Mouse (Mus musculus) neural tube, postnatal 0 days (tissue): Measurements from ENCODE around the gene Hoxb5. TPM values are rescaled to one million over a fixed set of nuclear protein-coding genes. Genes with fewer than 3 reads are reported as not detected.

Experiments used
- microRNA counts: library from miRNA; unstranded; fragments of <30 nt; microRNA quantifications from one replicate; lab custom pipeline; 2015
- microRNA-seq: library from miRNA; unstranded; fragments of <30 nt; microRNA quantifications from one replicate; pipeline ENCODE4, GENCODE M21; 2016
- polyA plus RNA-seq: library from polyadenylated mRNA; unstranded; fragments of >200 nt; fragmentation: Nextera tagmentation; extraction: Ambion mirVana; gene quantifications from 2 replicates; pipeline ENCODE4 v1.2.1, GENCODE M21; 2015

Hoxb5 gene
- polyA plus RNA-seq: 30.8 and 34.0 TPM in 2 replicates

DNA sequence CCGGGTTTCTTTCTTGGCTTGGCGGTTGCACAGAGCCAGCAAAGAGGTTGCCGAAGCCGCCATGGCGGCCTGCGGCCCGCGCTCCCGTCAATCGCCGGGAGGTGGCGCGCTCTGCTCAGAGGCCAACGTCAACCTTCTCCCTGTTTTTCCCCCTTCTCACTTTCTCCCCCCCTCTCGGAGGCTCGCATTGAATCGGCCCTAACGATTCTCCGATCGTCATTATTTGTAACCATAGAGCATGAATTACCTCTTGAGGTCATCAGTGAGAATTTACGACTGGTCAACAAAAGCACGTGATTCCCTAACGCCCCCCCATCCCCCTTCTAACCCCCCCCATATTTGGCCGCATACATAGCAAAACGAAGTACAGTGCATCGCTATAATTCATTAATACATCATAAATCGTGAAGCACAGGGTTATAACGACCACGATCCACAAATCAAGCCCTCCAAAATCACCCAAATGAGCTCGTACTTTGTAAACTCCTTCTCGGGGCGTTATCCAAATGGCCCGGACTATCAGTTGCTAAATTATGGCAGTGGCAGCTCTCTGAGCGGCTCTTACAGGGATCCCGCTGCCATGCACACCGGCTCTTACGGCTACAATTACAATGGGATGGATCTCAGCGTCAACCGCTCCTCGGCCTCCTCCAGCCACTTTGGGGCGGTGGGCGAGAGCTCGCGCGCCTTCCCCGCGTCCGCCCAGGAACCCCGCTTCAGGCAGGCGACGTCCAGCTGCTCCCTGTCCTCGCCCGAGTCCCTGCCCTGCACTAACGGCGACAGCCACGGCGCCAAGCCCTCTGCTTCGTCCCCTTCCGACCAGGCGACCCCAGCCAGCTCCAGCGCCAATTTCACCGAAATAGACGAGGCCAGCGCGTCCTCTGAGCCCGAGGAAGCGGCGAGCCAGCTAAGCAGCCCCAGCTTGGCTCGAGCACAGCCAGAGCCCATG, at the start of gene Hoxb5:
Hoxb5 (plus strand) TSS at position 186 of the 949 bp plus-strand sequence.

DNA sequence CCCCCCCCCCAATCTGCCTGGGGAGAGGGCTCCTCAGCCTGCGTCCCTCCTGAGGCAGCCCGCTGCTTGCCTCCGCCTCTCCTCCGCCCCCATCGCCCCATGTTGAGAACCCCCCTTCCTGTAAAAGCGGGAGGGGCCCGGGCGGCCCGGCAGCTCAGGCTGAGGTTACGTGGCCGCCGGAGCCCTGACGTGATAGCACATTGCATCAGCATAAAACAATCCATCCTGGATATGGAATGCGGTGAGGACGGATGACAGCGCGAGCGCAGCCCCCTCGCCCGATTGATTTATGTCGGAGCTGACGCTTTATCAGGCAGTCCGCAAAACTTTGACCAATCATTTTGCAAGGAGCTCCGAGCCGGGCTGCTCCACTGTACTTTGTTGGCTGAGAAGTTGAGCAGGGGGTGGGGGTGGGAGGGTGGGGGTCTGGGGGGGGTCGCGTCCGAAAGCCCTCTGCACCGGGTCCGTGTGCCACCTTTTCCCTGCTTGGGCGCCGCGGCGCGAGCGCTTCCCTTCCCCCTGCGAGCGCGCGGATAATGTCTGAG, 32.1 kb upstream of the Hoxb5 start, which contains the start of gene Hoxb9:
Hoxb9 (plus strand) TSS at position 462 of the 545 bp plus-strand sequence.

DNA sequence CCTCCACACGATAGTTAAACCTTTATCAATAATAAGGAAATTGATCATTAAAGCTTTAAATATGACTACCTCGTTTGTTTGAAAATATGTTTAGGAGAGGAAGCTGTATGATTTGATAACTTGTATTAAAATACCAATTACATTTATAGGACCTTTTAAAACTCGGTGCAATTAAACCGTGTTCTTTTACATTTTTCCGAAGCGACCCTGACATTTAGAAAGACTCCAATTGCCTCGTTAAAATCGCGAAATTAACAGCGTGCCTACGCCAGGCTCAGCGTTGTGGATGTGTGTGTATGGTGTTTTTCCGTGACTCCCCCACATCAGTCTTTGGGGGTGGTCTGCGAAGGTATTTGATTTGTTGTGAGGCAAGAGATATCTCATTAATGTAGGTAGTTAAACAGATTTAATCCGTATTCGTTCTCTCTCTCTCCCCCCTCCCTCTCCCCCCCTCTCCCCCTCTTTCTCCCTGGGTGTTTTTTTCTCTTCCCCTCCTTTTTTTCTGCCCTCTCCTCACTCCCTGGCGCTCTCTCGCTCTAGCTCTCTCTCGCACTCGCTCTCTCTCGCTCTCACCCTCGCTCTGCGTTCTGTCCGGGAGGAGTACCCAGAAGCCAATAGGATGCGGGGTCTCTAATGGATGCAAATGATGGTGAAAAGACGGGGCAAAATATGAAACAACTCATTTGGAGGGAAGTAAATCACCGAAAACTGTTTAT, 21.1 kb upstream of the Hoxb5 start, which contains the start of gene Hoxb8:
Hoxb8 (plus strand) TSS at position 51 of the 716 bp plus-strand sequence.

DNA sequence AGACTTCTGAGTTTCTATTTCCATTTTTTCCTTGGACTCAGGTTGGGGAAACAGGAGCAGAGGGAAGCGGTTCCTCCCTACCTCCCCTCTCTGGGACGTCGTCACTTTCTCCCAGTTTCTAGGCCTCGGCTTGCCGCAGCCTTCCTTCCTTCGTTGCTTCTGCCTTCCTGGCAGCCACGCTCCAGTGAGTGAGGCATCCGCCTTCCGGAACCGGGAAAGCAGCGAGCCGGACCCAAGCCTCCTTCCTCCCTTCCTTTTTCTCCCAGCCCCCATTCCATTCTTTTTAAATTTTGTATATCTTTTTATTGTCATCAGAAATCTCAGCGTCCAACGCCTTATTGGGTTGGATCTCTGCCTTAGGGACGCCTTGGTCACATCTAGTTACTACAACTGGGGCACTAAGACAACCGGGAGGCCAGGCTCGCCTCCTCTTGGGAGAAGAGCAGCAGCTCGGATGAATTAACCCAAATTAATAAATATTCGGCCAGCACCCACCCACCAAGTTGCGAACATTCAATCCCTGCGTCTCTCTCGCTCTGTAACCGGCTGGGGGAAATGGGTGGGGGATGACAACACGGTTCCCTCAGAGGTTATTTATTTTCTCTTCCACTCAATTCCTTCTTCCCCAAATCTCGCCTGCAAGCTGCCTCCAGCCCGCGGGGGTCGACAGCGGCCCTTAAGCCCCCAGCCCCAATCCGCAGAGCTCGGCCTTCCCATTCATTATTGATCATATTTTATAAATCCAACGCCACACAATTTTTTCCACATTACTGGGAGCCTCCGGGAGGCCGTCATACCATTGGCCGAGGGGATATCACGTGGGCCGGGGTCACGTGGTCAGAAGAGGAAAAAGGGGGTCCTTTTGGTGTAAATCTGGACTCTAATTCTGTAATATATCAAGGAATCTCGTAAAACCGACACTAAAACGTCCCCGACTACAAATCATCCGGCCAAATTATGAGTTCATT, 17.1 kb upstream of the Hoxb5 start, which contains the start of gene Hoxb7:
Hoxb7 (plus strand) TSS at position 853 of the 968 bp plus-strand sequence.

DNA sequence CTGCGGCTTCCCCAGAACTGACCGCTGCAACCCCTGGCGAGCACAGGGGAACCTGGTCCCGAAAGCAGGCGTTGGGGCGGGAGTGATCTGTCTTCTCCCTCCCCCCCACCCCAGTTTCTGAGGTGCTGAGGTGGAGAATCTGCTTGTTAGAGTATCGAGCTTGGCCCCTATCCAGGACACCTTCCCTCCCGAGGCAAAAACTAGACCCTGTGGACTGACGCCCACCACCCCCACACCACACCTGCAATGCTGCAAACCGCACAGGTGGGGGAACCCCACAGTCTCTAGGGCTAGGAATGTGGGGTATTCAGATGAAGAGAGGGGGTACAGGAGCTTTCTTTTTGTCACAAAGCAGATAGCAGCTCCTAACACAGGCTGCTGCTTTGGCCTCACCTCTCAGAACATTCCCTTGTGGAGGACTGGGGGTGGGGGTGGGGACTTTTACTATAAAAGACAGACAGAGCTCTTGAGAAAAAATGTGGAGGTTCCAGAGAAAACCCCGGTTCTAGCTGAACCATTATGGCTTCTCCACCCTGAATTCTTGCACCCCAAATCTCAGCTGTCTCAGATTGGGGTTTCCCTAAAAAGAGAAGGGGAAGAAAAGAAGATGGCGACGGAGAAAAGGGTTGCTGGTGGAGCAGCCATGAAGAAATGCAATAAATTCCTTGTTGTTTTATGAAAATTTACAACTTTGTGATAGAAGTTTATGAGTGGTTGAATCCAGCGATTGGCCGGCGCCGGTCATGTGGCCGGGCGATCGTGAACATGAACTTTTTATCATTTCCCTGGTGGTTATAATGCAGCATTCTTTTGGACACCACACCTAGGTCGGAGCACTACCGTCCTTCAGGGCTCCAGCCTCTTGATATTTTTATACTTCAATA, 11.2 kb upstream of the Hoxb5 start, which contains the start of gene Hoxb6:
Hoxb6 (plus strand) TSS at position 796 of the 884 bp plus-strand sequence.

DNA sequence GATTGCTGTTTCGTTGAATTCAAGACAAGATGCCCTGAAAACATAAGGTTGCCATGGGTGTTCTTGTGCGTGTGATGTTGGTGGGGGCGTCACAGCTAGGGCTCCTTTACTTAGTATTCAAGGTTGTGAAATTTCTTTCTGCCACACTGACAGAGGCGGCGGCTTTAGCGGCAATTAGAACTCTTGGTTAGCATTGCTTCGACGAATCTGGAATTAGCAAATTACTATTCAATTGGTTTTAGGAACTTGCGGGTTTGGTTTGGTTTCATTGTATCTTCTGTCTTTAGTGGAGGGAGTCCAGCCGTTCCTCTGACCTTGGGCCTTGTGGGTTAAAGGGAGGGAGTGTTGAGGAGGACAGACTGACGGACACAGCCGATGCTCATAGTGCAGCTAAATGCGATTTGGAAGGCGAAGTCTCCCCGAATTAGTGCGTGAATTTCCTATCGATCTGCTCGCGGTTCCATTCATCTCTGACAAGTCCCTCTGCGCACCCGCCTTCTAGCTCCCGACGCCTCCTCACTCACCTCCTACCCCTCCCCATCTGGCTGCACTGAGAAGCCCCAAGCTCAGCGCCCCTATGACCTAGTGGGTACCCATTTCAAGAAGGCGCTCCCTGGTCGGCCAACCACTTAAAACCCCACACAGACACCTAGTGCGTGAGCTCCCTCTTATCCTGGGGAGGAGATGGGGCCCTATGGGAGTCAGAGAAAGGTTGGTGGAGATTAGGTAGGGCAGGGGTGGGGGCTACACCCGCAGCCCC, 14.7 kb downstream of the Hoxb5 start, which contains the start of gene Hoxb4:
Hoxb4 (plus strand) TSS at position 660 of the 760 bp plus-strand sequence.

DNA sequence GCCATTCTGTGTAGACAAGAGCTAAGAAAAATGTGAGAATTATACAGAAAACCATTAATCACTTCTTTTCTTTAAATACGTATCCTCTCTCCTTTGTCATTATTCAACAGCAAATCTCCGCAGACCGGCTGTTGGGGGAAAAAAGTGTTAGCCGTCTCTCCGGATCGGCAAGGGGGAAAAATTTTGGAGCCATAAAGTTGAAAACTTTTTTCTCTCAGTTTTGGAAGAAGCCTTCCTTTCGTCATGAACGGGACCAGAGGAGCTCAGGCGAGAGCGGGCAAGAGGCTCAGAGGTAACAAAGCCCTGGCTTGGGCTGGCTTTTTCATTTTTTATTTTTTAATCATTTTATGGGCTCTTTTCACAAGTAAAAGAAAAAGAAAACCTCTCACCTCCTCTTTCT, 20.0 kb downstream of the Hoxb5 start, which contains the start of gene Hoxb3:
Hoxb3 (plus strand) TSS at position 173 of the 400 bp plus-strand sequence.

DNA sequence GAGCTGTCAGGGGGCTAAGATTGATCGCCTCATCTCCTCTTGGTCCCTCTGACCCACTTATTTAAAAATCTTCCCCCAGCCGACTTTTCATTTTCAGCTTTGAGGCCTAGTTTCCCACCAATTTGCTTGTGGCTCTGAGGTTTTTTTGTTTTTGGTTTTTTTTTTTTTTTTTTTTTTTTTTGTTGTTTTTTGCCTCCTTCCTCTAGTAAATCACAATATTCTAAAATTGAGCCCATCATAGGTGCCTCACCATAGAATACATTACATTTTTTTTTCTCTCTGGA, 47.1 kb downstream of the Hoxb5 start, which contains the start of gene Hoxb2:
Hoxb2 (plus strand) TSS at position 185 of the 284 bp plus-strand sequence.

MicroRNAs encoded within 50 kb of the gene (microRNA counts, 519-probe panel; counts per million panel counts)
- microRNA mmu-miR-10a (lab: Ali Mortazavi, UCI): 6,736 counts per million, percentile 92 among the panel's probes with 10 or more counts
- microRNA mmu-miR-196a (lab: Ali Mortazavi, UCI): 5,713 counts per million, percentile 77 among the panel's probes with 10 or more counts

Small RNAs within 50 kb of the gene (microRNA-seq; reads per million reads assigned to microRNA genes)
- 139,959 reads per million, percentile 100 among the genes with 10 or more reads in this experiment for gene Mir10a
- 14.2 reads per million, percentile 23 among the genes with 10 or more reads in this experiment for gene Mir196a-1

Other genes with a start within 250 kb of the Hoxb5 start
- gene Ube2z, start 237.9 kb upstream of the Hoxb5 start, polyA plus RNA-seq: 34.6 and 36.4 TPM in 2 replicates
- 1,486 and 1,590 TPM in 2 replicates for gene Atp5g1, start 227.7 kb upstream of the Hoxb5 start, polyA plus RNA-seq
- gene Calcoco2, start 191.4 kb upstream of the Hoxb5 start, polyA plus RNA-seq: 0.21 TPM in 1 of 2 replicates, not detected in the other
- 0.25 and 0.42 TPM in 2 replicates for gene Ttll6, start 169.6 kb upstream of the Hoxb5 start, polyA plus RNA-seq
- gene Hoxb13, start 109.0 kb upstream of the Hoxb5 start, polyA plus RNA-seq: not detected in 2 replicates
- 52.7 and 70.5 TPM in 2 replicates for gene Hoxb9, start 31.9 kb upstream of the Hoxb5 start, polyA plus RNA-seq
- gene Hoxb8, start 21.4 kb upstream of the Hoxb5 start, polyA plus RNA-seq: 55.8 and 64.7 TPM in 2 replicates
- 92.0 and 93.9 TPM in 2 replicates for gene Hoxb7, start 16.7 kb upstream of the Hoxb5 start, polyA plus RNA-seq
- 103 and 114 TPM in 2 replicates for gene Hoxb6, start 10.9 kb upstream of the Hoxb5 start, polyA plus RNA-seq
- gene Hoxb4, start 14.9 kb downstream of the Hoxb5 start, polyA plus RNA-seq: 3.1 and 3.5 TPM in 2 replicates
- 6.7 and 8.2 TPM in 2 replicates for gene Hoxb3, start 20.0 kb downstream of the Hoxb5 start, polyA plus RNA-seq
- gene Hoxb2, start 47.2 kb downstream of the Hoxb5 start, polyA plus RNA-seq: 30.9 and 35.1 TPM in 2 replicates
- 0.42 and 0.65 TPM in 2 replicates for gene Hoxb1, start 62.4 kb downstream of the Hoxb5 start, polyA plus RNA-seq
- 10.7 and 13.6 TPM in 2 replicates for gene Skap1, start 161.3 kb downstream of the Hoxb5 start, polyA plus RNA-seq